13 mouse cellular contexts compared by ENCODE assay signal in genomic region chr11:115911134-115911561, GRCm38 (mm10). TPM values are rescaled to one million over a fixed set of nuclear protein-coding genes. Genes with fewer than 3 reads are reported as not detected.
A peak's percentile ranks its signal among the peaks of the same experiment; 100 is the strongest.
DNase-seq lines count a peak whose midpoint lies in the region; ATAC-seq and TF ChIP-seq lines count a peak whose summit lies in the region.
"Had no signal": no experiment of that assay in that cellular context is flagged by ENCODE, and none has a peak within 500 bp of the region (broad histone marks: within the 10 kb centered on the region; RNA-seq: fewer than 3 reads in every experiment).

No protein-coding gene starts in this region.

- peak overlapping the region; percentile 66 for H3K9ac ChIP-seq in liver, embryonic 13.5 days
- no peak overlapping the region for H3K9ac ChIP-seq in stomach, embryonic 15.5 days

- H3K4me2 ChIP-seq in liver, embryonic 13.5 days, result peak overlapping the region; percentile 45
- H3K4me2 ChIP-seq in stomach, embryonic 15.5 days, result peak overlapping the region; percentile 16; the same call in 1 of the 2 replicates

- H3K27ac ChIP-seq in layer of hippocampus, adult 2 months, result peak overlapping the region; percentile 46; the same call in 1 of the 2 replicates
- H3K27ac ChIP-seq in liver, embryonic 13.5 days, result peak overlapping the region; percentile 94
- peak overlapping the region; percentile 89 for H3K27ac ChIP-seq in stomach, embryonic 15.5 days
- H3K27ac ChIP-seq: left cerebral cortex, adult 2 months had no signal

- peaks cover 90% of the 10 kb centered on the region for H3K4me1 ChIP-seq in liver, embryonic 13.5 days (replicated peaks)
- no peaks in the 10 kb centered on the region for H3K4me1 ChIP-seq in stomach, embryonic 15.5 days

- no peaks in the 10 kb centered on the region for H3K9me3 ChIP-seq in liver, embryonic 13.5 days (replicated peaks)
- H3K9me3 ChIP-seq in stomach, embryonic 15.5 days, result no peaks in the 10 kb centered on the region

- no peak for TF ChIP-seq CTCF in layer of hippocampus, adult 2 months (conservative IDR thresholded peaks at IDR 0.05)

- H3K27me3 ChIP-seq in liver, embryonic 13.5 days, result no peaks in the 10 kb centered on the region
- H3K27me3 ChIP-seq in stomach, embryonic 15.5 days (replicated peaks), result no peaks in the 10 kb centered on the region
- H3K27me3 ChIP-seq: Patski had no signal

- 15% methylated on average over 5 of the region's 5 CpGs for WGBS in liver, embryonic 13.5 days (ENCODE audit: insufficient replicate concordance)
- 64% methylated on average over 5 of the region's 5 CpGs for WGBS in stomach, embryonic 15.5 days

- DNase-seq in layer of hippocampus, adult 2 months (ENCODE audit: low spot score in 2 of 2), result no peak
- no peak for DNase-seq in layer of hippocampus, adult 8-10 months (ENCODE audit: low spot score in 2 of 2)
- DNase-seq in liver, embryonic 13.5 days, result peak; percentile 73
- no peak for DNase-seq in cerebellum, postnatal 10 days
- no peak for DNase-seq in frontal cortex, postnatal 10 days (ENCODE audit: low spot score in 2 of 2)
- DNase-seq: cerebellum, adult 9-10 months had no signal

- peaks cover 58% of the 10 kb centered on the region for H3K36me3 ChIP-seq in liver, embryonic 13.5 days
- H3K36me3 ChIP-seq in stomach, embryonic 15.5 days, result no peaks in the 10 kb centered on the region

- H3K4me3 ChIP-seq in layer of hippocampus, adult 2 months, result no peak overlapping the region
- no peak overlapping the region; the same call in 1 of the 2 replicates for H3K4me3 ChIP-seq in liver, embryonic 13.5 days (replicated peaks)
- H3K4me3 ChIP-seq in stomach, embryonic 15.5 days (replicated peaks), result no peak overlapping the region
- H3K4me3 ChIP-seq: left cerebral cortex, adult 2 months had no signal

- peak; percentile 73 for ATAC-seq in erythroblast, adult 5-6 weeks (replicated peaks; ENCODE audit: low FRiP score, poor library complexity, severe bottlenecking)
- ATAC-seq in liver, embryonic 13.5 days (ENCODE audit: low read depth), result peak; percentile 88
- peak; percentile 75 for ATAC-seq in stomach, embryonic 15.5 days (ENCODE audit: insufficient read depth, low FRiP score, low read depth)
- no peak for ATAC-seq in frontal cortex, adult (ENCODE audit: low TSS enrichment)
- ATAC-seq: Patski had no signal

RNA-seq across cellular contexts. Expression of gene Smim6, which starts 0.7 kb away (rescaled TPM):
- not detected for total RNA-seq in layer of hippocampus, adult 2 months (2021)
- not detected for total RNA-seq in layer of hippocampus, adult 8-10 months (2022)
- 7.5 and 7.9 TPM in 2 replicates for total RNA-seq in erythroblast, adult 5-6 weeks (2015; ENCODE audit: low replicate concordance)
- total RNA-seq in erythroblast, adult 5-6 weeks (2017; ENCODE audit: low replicate concordance), result 0.26 and 1.5 TPM in 2 replicates
- polyA plus RNA-seq in liver, embryonic 13.5 days (2015; fragmentation: Nextera tagmentation; extraction: Ambion mirVana), result 3.0 and 3.2 TPM in 2 replicates
- polyA plus RNA-seq in stomach, embryonic 15.5 days (2015; fragmentation: Nextera tagmentation; extraction: Ambion mirVana), result 40.9 and 43.0 TPM in 2 replicates
- total RNA-seq: left cerebral cortex, adult 2 months; monocyte, adult 5-6 weeks had no signal
- polyA plus RNA-seq: frontal cortex, adult 2 months had no signal

RNA-seq across cellular contexts. Expression of gene Smim5, which starts 11.4 kb away (rescaled TPM):
- total RNA-seq in layer of hippocampus, adult 2 months (2021), result 1 to 10 TPM in 1 of 2 experiments, under 1 TPM in 1; 0.54 to 1.3 TPM
- total RNA-seq in layer of hippocampus, adult 8-10 months (2022), result under 1 TPM; 0.57 to 0.96 (median 0.66) TPM
- total RNA-seq in erythroblast, adult 5-6 weeks (2015; ENCODE audit: low replicate concordance), result 14.2 and 17.9 TPM in 2 replicates
- 17.1 and 19.2 TPM in 2 replicates for total RNA-seq in erythroblast, adult 5-6 weeks (2017; ENCODE audit: low replicate concordance)
- 39.0 and 42.3 TPM in 2 replicates for polyA plus RNA-seq in liver, embryonic 13.5 days (2015; fragmentation: Nextera tagmentation; extraction: Ambion mirVana)
- 3.5 and 5.5 TPM in 2 replicates for polyA plus RNA-seq in stomach, embryonic 15.5 days (2015; fragmentation: Nextera tagmentation; extraction: Ambion mirVana)

RNA-seq across cellular contexts. Expression of gene Sap30bp, which starts 21.9 kb away (rescaled TPM):
- 10 to 100 TPM; 40.8 to 47.0 TPM for total RNA-seq in layer of hippocampus, adult 2 months (2021)
- total RNA-seq in layer of hippocampus, adult 8-10 months (2022), result 10 to 100 TPM; 39.7 to 60.3 (median 44.3) TPM
- 3.6 and 6.3 TPM in 2 replicates for total RNA-seq in erythroblast, adult 5-6 weeks (2015; ENCODE audit: low replicate concordance)
- 75.6 and 96.5 TPM in 2 replicates for total RNA-seq in erythroblast, adult 5-6 weeks (2017; ENCODE audit: low replicate concordance)
- 23.4 and 35.2 TPM in 2 replicates for polyA plus RNA-seq in liver, embryonic 13.5 days (2015; fragmentation: Nextera tagmentation; extraction: Ambion mirVana)
- polyA plus RNA-seq in stomach, embryonic 15.5 days (2015; fragmentation: Nextera tagmentation; extraction: Ambion mirVana), result 34.6 and 36.4 TPM in 2 replicates

RNA-seq across cellular contexts. Expression of gene Recql5, which starts 22.1 kb away (rescaled TPM):
- 10 to 100 TPM; 36.6 to 39.3 TPM for total RNA-seq in layer of hippocampus, adult 2 months (2021)
- 10 to 100 TPM; 27.4 to 32.5 (median 30.3) TPM for total RNA-seq in layer of hippocampus, adult 8-10 months (2022)
- total RNA-seq in erythroblast, adult 5-6 weeks (2015; ENCODE audit: low replicate concordance), result 6.3 and 8.3 TPM in 2 replicates
- total RNA-seq in erythroblast, adult 5-6 weeks (2017; ENCODE audit: low replicate concordance), result 15.3 and 31.6 TPM in 2 replicates
- polyA plus RNA-seq in liver, embryonic 13.5 days (2015; fragmentation: Nextera tagmentation; extraction: Ambion mirVana), result 9.9 and 10.2 TPM in 2 replicates
- 16.3 and 21.9 TPM in 2 replicates for polyA plus RNA-seq in stomach, embryonic 15.5 days (2015; fragmentation: Nextera tagmentation; extraction: Ambion mirVana)

RNA-seq across cellular contexts. Expression of gene Myo15b, which starts 52.9 kb away (rescaled TPM):
- total RNA-seq in layer of hippocampus, adult 2 months (2021), result under 1 TPM; 0.22 to 0.41 TPM
- total RNA-seq in layer of hippocampus, adult 8-10 months (2022), result 1 to 10 TPM in 1 of 4 experiments, under 1 TPM in 3; 0.11 to 1.2 (median 0.56) TPM
- not detected in 2 replicates for total RNA-seq in erythroblast, adult 5-6 weeks (2015; ENCODE audit: low replicate concordance)
- not detected in 2 replicates for total RNA-seq in erythroblast, adult 5-6 weeks (2017; ENCODE audit: low replicate concordance)
- 0.36 and 0.46 TPM in 2 replicates for polyA plus RNA-seq in liver, embryonic 13.5 days (2015; fragmentation: Nextera tagmentation; extraction: Ambion mirVana)
- polyA plus RNA-seq in stomach, embryonic 15.5 days (2015; fragmentation: Nextera tagmentation; extraction: Ambion mirVana), result 17.8 and 24.7 TPM in 2 replicates
- total RNA-seq: monocyte, adult 5-6 weeks had no signal

Comparison
In these comparisons a context has a peak if more than half of its experiments do, and no peak if none do; other contexts are left out.
1. RNA of gene Smim5, which starts 11.4 kb away (total RNA-seq): 14.2 to 19.2 TPM in erythroblast, adult 5-6 weeks; 0.54 to 1.3 TPM in layer of hippocampus, adult 2 months and 0.57 to 0.96 TPM in layer of hippocampus, adult 8-10 months; every median in the first group is over 4 times any median in the second.
2. Peak in every context shown above with its lines, with median percentiles within 50 percentile points of each other: H3K27ac ChIP-seq.